Mouse (Mus musculus) heart, postnatal 36 days (tissue): ENCODE results near the gene Bach2. TPM values are rescaled to one million over a fixed set of nuclear protein-coding genes. Genes with fewer than 3 reads are reported as not detected.

Source experiments
- DNase-seq, 2 experiments: peaks; one replicate each; pipeline ENCODE4 v3.0.0; 2021 to 2022
- intact Hi-C: fragments of 180-260 bp; cut with DNase I; formaldehyde crosslinking; loops from one replicate; pipeline ENCODE4 v1.15.1; 2025
- total RNA-seq, 2 experiments: library from RNA; stranded (reverse); gene quantifications; 2 replicates each; pipeline ENCODE4 v1.2.3; 2021

The Bach2 gene
- total RNA-seq, 2 experiments from 2014 or later, result 5.4 to 6.4 TPM

GRCm38 (mm10) chr4:32247463-32248113, 9.0 kb downstream of the Bach2 start:
- intact Hi-C loops, result loop anchor here (1.0 to 10.0 kb wide), 4 partner anchors 94 to 325 kb away; no protein-coding TSS in a partner anchor
- no peak for DNase-seq

GRCm38 (mm10) chr4:32248236-32248635, 9.6 kb downstream of the Bach2 start:
- intact Hi-C loops, result loop anchor here (1.0 to 10.0 kb wide), 4 partner anchors 95 to 324 kb away; no protein-coding TSS in a partner anchor
- peak; percentile 88 to 94 for DNase-seq

- intact Hi-C loops, result loop anchor here (1.0 to 10.0 kb wide), 4 partner anchors 96 to 323 kb away; no protein-coding TSS in a partner anchor
Observed at GRCm38 (mm10) chr4:32248990-32249393, 10.4 kb downstream of the Bach2 start.

GRCm38 (mm10) chr4:32249748-32250332, 11.2 kb downstream of the Bach2 start:
- DNase-seq, result peak in 1 of 2 experiments; percentile 23
- intact Hi-C loops, result loop anchor here (2.0 to 10.0 kb wide), 5 partner anchors 39 to 322 kb away; no protein-coding TSS in a partner anchor

More at GRCm38 (mm10) chr4:32248990-32249393, 10.4 kb downstream of the Bach2 start:
- no peak for DNase-seq

GRCm38 (mm10) chr4:32250333-32251004, 11.9 kb downstream of the Bach2 start:
- intact Hi-C loops, result loop anchor here (2.0 to 5.0 kb wide), 2 partner anchors 38 to 52 kb away; no protein-coding TSS in a partner anchor
- peak; percentile 32 to 57 for DNase-seq

- DNase-seq, result peak; percentile 42 to 52
- intact Hi-C loops, result loop anchor here (2.0 to 5.0 kb wide), 2 partner anchors 38 to 51 kb away; no protein-coding TSS in a partner anchor
Observed at GRCm38 (mm10) chr4:32251005-32251365, 12.4 kb downstream of the Bach2 start.

- no peak for DNase-seq
- intact Hi-C loops, result loop anchor here (2.0 to 5.0 kb wide), 2 partner anchors 37 to 50 kb away; no protein-coding TSS in a partner anchor
Observed at GRCm38 (mm10) chr4:32251946-32252672, 13.5 kb downstream of the Bach2 start.

GRCm38 (mm10) chr4:32257686-32258085, 19.1 kb downstream of the Bach2 start:
- intact Hi-C loops, result no loop called here
- no peak for DNase-seq

GRCm38 (mm10) chr4:32258093-32258492, 19.5 kb downstream of the Bach2 start:
- DNase-seq, result no peak

GRCm38 (mm10) chr4:32258596-32258995, 20.0 kb downstream of the Bach2 start:
- DNase-seq, result no peak
- intact Hi-C loops, result no loop called here

More at GRCm38 (mm10) chr4:32258093-32258492, 19.5 kb downstream of the Bach2 start:
- intact Hi-C loops, result no loop called here

GRCm38 (mm10) chr4:32260909-32261308, 22.3 kb downstream of the Bach2 start:
- no peak for DNase-seq
- intact Hi-C loops, result no loop called here

GRCm38 (mm10) chr4:32262825-32263684, 24.5 kb downstream of the Bach2 start:
- intact Hi-C loops, result no loop called here
- DNase-seq, result no peak

- intact Hi-C loops, result no loop called here
- DNase-seq, result no peak
Observed at GRCm38 (mm10) chr4:32263685-32264038, 25.1 kb downstream of the Bach2 start.

- DNase-seq, result no peak
- intact Hi-C loops, result no loop called here
Observed at GRCm38 (mm10) chr4:32264892-32265291, 26.3 kb downstream of the Bach2 start.

GRCm38 (mm10) chr4:32266731-32267130, 28.1 kb downstream of the Bach2 start:
- DNase-seq, result no peak
- intact Hi-C loops, result no loop called here

GRCm38 (mm10) chr4:32268042-32268441, 29.4 kb downstream of the Bach2 start:
- DNase-seq, result no peak
- intact Hi-C loops, result no loop called here

GRCm38 (mm10) chr4:32272398-32272797, 33.8 kb downstream of the Bach2 start:
- no peak for DNase-seq
- intact Hi-C loops, result no loop called here

GRCm38 (mm10) chr4:32274776-32275294, 36.2 kb downstream of the Bach2 start:
- intact Hi-C loops, result no loop called here
- no peak for DNase-seq

- intact Hi-C loops, result no loop called here
- no peak for DNase-seq
Observed at GRCm38 (mm10) chr4:32279842-32280241, 41.2 kb downstream of the Bach2 start.
